Mouse (Mus musculus): ENCODE data around the gene Olfr1121.

DNA sequence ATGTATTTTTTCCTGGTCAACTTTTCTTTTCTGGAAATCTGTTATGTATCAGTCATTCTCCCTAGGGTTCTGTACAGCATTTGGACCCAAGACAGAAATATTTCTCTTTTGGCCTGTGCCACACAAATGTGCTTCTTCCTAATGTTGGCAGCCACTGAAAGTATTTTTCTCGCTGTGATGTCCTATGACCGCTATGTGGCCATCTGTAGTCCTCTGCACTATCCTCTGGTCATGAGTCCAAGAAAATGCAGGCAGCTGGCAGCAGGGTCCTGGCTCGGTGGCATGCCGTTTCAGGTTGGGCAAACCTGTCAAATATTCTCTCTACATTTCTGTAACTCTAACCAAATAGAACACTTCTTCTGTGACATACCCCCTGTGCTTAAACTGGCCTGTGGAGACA is 2.0 kb downstream of the Olfr1121 start:
- no peak for TF ChIP-seq CTCF (IDR thresholded peaks at IDR 0.05; ENCODE audit: borderline replicate concordance, insufficient read depth, low read depth, low read length)
- no peak for TF ChIP-seq POLR2A (IDR thresholded peaks at IDR 0.05; ENCODE audit: borderline replicate concordance, insufficient read depth, low read length)
